Comparison of ENCODE assay signal across 9 mouse cellular contexts in genomic region chr17:34152923-34153322, GRCm38 (mm10). TPM values are rescaled to one million over a fixed set of nuclear protein-coding genes. Genes with fewer than 3 reads are reported as not detected.
DNase-seq lines count a peak whose midpoint lies in the region; ATAC-seq and TF ChIP-seq lines count a peak whose summit lies in the region.
"Had no signal": no experiment of that assay in that cellular context is flagged by ENCODE, and none has a peak within 500 bp of the region (broad histone marks: within the 10 kb centered on the region; RNA-seq: fewer than 3 reads in every experiment).

H2-DMb1 (plus strand) TSS chr17:34153072.

- no peak within 1 kb of the TSS for H3K4me2 ChIP-seq in lung, embryonic 14.5 days
- H3K4me2 ChIP-seq: liver, embryonic 13.5 days had no signal

- H3K36me3 ChIP-seq in thymus, adult 2 months (ENCODE audit: control insufficient read depth, insufficient read depth, low read length), result no peaks in the 10 kb centered on the region
- H3K36me3 ChIP-seq in lung, embryonic 14.5 days (ENCODE audit: insufficient read depth), result no peaks in the 10 kb centered on the region
- H3K36me3 ChIP-seq: liver, embryonic 13.5 days had no signal

- peak within 1 kb of the TSS; percentile 3; the same call in 1 of the 2 replicates for H3K4me3 ChIP-seq in thymus, adult 2 months (ENCODE audit: control insufficient read depth, insufficient read depth, low read length)
- no peak within 1 kb of the TSS for H3K4me3 ChIP-seq in lung, embryonic 14.5 days (ENCODE audit: low read depth, low read length)
- H3K4me3 ChIP-seq: liver, embryonic 13.5 days had no signal

- DNase-seq in frontal cortex, postnatal 10 days (ENCODE audit: low spot score in 2 of 2), result no peak
- DNase-seq in thymus, adult 2 months, result peak; percentile 36
- no peak for DNase-seq in thymus, postnatal 36 days
- DNase-seq in heart, adult 9 months (ENCODE audit: low spot score in 2 of 2), result peak; percentile 49 to 54
- peak; percentile 79 for DNase-seq in lung, embryonic 14.5 days
- DNase-seq in urinary bladder, postnatal 25 days (ENCODE audit: low spot score), result peak; percentile 34
- no peak for DNase-seq in frontal cortex, postnatal 25 days (ENCODE audit: low spot score in 2 of 2)
- DNase-seq: liver, embryonic 13.5 days had no signal

- ATAC-seq in frontal cortex, adult (ENCODE audit: low TSS enrichment), result peak; percentile 97
- ATAC-seq in lung, embryonic 14.5 days (ENCODE audit: insufficient read depth), result no peak

- peak within 1 kb of the TSS; percentile 19; the same call in 1 of the 2 replicates for H3K27ac ChIP-seq in thymus, adult 2 months (ENCODE audit: control insufficient read depth, insufficient read depth, low read length)
- no peak within 1 kb of the TSS for H3K27ac ChIP-seq in lung, embryonic 14.5 days (ENCODE audit: low read depth)
- H3K27ac ChIP-seq: liver, embryonic 13.5 days had no signal

- no peak for TF ChIP-seq POLR2A in thymus, adult 2 months (IDR thresholded peaks at IDR 0.05; ENCODE audit: control insufficient read depth, extremely low read depth, insufficient read depth, low read length, poor library complexity)

- no peaks in the 10 kb centered on the region for H3K27me3 ChIP-seq in thymus, adult 2 months (ENCODE audit: control insufficient read depth, insufficient read depth, low read length)
- no peaks in the 10 kb centered on the region for H3K27me3 ChIP-seq in lung, embryonic 14.5 days (ENCODE audit: insufficient read depth, low read length)
- H3K27me3 ChIP-seq: liver, embryonic 13.5 days had no signal

- H3K4me1 ChIP-seq in thymus, adult 2 months (replicated peaks; ENCODE audit: control insufficient read depth, insufficient read depth, low read length), result peaks cover 3% of the 10 kb centered on the region; the same call in 1 of the 2 replicates
- H3K4me1 ChIP-seq in lung, embryonic 14.5 days (ENCODE audit: insufficient read depth), result no peaks in the 10 kb centered on the region
- H3K4me1 ChIP-seq: liver, embryonic 13.5 days had no signal

- 43% methylated on average over 4 of the region's 4 CpGs for WGBS in thymus, adult 2 months
- 54% methylated on average over 4 of the region's 4 CpGs for WGBS in lung, embryonic 14.5 days

- H3K9me3 ChIP-seq in lung, embryonic 14.5 days (ENCODE audit: low read depth, low read length), result no peaks in the 10 kb centered on the region
- H3K9me3 ChIP-seq: liver, embryonic 13.5 days had no signal

- TF ChIP-seq CTCF in thymus, adult 2 months (IDR thresholded peaks at IDR 0.05; ENCODE audit: borderline replicate concordance, control insufficient read depth, extremely low read depth, insufficient read depth, low read length, poor library complexity), result no peak
- TF ChIP-seq CTCF in lung, embryonic 14.5 days (IDR thresholded peaks at IDR 0.05; ENCODE audit: low read depth), result no peak

- no peak within 1 kb of the TSS for H3K9ac ChIP-seq in lung, embryonic 14.5 days
- H3K9ac ChIP-seq: liver, embryonic 13.5 days had no signal

RNA-seq across cellular contexts. Expression of gene H2-DMb1, which starts in this region (rescaled TPM):
- 130 and 197 TPM in 2 replicates for polyA plus RNA-seq in thymus, adult 2 months (2012; rRNA removed)
- polyA plus RNA-seq in lung, embryonic 14.5 days (2014; fragmentation: Nextera tagmentation; extraction: Ambion mirVana), result 1.1 TPM in 2 replicates

Comparison
In these comparisons a context has a peak if more than half of its experiments do, and no peak if none do; other contexts are left out.
1. RNA of gene H2-DMb1 (polyA plus RNA-seq): 130 to 197 TPM in thymus, adult 2 months; 1.1 TPM in lung, embryonic 14.5 days; every median in the first group is over 10 times any median in the second.
2. DNase-seq: peak in thymus, adult 2 months (single experiment), heart, adult 9 months (2 of 2), lung, embryonic 14.5 days (single experiment) and urinary bladder, postnatal 25 days (single experiment); none in frontal cortex, postnatal 10 days (0 of 2), thymus, postnatal 36 days (0 of 2) and frontal cortex, postnatal 25 days (0 of 2).